Mouse (Mus musculus): ENCODE data around the gene Kctd6.

Kctd6 gene

GRCm38 (mm10) chr14:8214299-8215207, 613 bp downstream of the Kctd6 start:
- DNase-seq (ENCODE audit: low read depth, low spot score), result peak; percentile 10

- no peak for DNase-seq (ENCODE audit: low read depth, low spot score)
Measured at GRCm38 (mm10) chr14:8215208-8215778, 1.4 kb downstream of the Kctd6 start.

- no peak for DNase-seq (ENCODE audit: low read depth, low spot score)
Measured at GRCm38 (mm10) chr14:8216100-8216499, 2.2 kb downstream of the Kctd6 start.

GRCm38 (mm10) chr14:8218238-8218637, 4.3 kb downstream of the Kctd6 start:
- DNase-seq (ENCODE audit: low read depth, low spot score), result no peak

- no peak for DNase-seq (ENCODE audit: low read depth, low spot score)
Measured at GRCm38 (mm10) chr14:8218730-8219380, 4.9 kb downstream of the Kctd6 start.

- DNase-seq (ENCODE audit: low read depth, low spot score), result no peak
Measured at GRCm38 (mm10) chr14:8219876-8220275, 5.9 kb downstream of the Kctd6 start.

GRCm38 (mm10) chr14:8220306-8220705, 6.4 kb downstream of the Kctd6 start:
- peak; percentile 9 for DNase-seq (ENCODE audit: low read depth, low spot score)

GRCm38 (mm10) chr14:8220912-8221311, 7.0 kb downstream of the Kctd6 start:
- DNase-seq (ENCODE audit: low read depth, low spot score), result no peak

GRCm38 (mm10) chr14:8222561-8222960, 8.6 kb downstream of the Kctd6 start:
- DNase-seq (ENCODE audit: low read depth, low spot score), result no peak

- no peak for DNase-seq (ENCODE audit: low read depth, low spot score)
Measured at GRCm38 (mm10) chr14:8223506-8224293, 9.8 kb downstream of the Kctd6 start.

- DNase-seq (ENCODE audit: low read depth, low spot score), result no peak
Measured at GRCm38 (mm10) chr14:8224805-8225204, 10.9 kb downstream of the Kctd6 start.

- DNase-seq (ENCODE audit: low read depth, low spot score), result no peak
Measured at GRCm38 (mm10) chr14:8229367-8230019, 15.6 kb downstream of the Kctd6 start.

GRCm38 (mm10) chr14:8232155-8232910, 18.4 kb downstream of the Kctd6 start:
- DNase-seq (ENCODE audit: low read depth, low spot score), result peak; percentile 6

- peak; percentile 14 for DNase-seq (ENCODE audit: low read depth, low spot score)
Measured at GRCm38 (mm10) chr14:8233252-8233651, 19.3 kb downstream of the Kctd6 start.

GRCm38 (mm10) chr14:8241816-8242215, 27.9 kb downstream of the Kctd6 start:
- DNase-seq (ENCODE audit: low read depth, low spot score), result no peak

GRCm38 (mm10) chr14:8242388-8242920, 28.5 kb downstream of the Kctd6 start:
- DNase-seq (ENCODE audit: low read depth, low spot score), result peak; percentile 36

GRCm38 (mm10) chr14:8243136-8243888, 29.4 kb downstream of the Kctd6 start:
- DNase-seq (ENCODE audit: low read depth, low spot score), result no peak

- no peak for DNase-seq (ENCODE audit: low read depth, low spot score)
Measured at GRCm38 (mm10) chr14:8244211-8244611, 30.3 kb downstream of the Kctd6 start.

GRCm38 (mm10) chr14:8246878-8247277, 32.9 kb downstream of the Kctd6 start:
- DNase-seq (ENCODE audit: low read depth, low spot score), result no peak
